Mouse (Mus musculus) telencephalon, adult 2 months (tissue): Measurements from ENCODE around the gene Srgap1.
A peak's percentile ranks its signal among the peaks of the same experiment; 100 is the strongest.

Source experiments
- DNase-seq: peaks from one replicate; pipeline ENCODE4 v3.0.0-alpha.2; 2011; ENCODE audit warnings: low read depth, low spot score

The Srgap1 gene

DNA sequence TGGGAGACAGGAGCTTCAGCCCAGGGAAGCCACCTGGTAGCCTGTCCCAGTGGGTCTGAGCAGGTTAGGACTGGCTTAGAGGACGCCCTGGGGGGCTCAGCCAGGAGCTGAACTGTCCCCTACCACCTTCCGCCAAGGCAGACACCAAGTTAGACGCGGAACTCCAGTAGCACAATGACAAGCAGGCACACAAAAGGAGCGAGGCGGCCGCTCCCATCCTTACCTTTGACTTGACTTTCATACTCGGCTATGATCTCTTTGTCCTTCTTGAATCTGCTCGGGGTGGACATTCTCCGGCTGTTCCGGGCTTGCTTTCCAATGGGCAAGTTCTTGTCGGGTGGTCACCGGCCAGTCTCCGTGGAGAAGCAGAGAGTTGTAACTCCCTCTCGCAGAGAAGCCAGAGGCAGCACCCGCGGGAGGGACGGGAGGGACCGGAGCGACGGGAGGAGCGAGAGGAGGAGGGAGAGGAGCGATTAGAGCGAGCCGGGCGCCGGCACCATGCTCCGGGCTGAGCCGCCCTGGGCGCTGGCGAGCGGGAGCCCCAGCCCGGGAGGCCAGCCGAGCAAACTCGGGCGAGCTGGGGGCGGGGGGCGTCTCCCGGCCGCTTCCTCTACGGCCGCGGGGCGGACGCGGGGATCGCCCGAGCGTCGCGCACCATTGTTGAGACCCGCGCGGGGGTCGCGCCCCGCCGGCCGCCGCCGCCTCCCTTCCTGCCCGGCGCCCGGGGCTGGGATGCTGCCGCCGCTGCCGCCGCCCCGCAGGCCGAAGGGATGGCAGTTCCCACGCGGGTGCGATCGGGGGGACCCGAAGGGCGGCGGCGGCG is at the start of gene Srgap1:
Srgap1 (minus strand) TSS at position 412 of the 823 bp plus-strand sequence.
- no peak for DNase-seq

DNA sequence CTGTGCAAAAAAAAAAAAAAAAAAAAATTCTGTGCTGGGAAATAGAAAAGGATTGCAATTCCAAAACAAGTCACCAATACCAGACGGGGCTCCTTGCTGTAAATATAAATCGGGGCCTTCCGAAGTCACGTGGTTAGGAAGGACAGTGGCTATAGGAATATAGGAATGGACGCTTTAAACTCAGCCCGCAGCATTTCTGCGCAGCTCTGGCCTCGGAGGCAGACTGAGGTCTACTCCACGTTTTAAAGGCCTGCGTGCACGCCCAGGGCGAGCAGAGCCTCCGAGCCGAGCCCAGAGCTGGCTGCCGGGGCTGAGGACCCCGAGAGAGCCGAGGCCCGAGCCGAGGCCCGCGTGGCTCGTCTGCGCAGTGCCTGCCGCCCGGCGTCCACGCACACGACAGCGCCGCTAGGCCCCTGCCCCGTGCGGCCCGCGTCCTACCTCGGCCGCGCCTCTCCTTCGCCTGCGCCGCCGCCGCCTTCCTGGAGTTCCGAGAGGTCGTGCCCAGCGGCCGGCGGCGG is 49.4 kb upstream of the Srgap1 start:
- peak; percentile 32 for DNase-seq

DNA sequence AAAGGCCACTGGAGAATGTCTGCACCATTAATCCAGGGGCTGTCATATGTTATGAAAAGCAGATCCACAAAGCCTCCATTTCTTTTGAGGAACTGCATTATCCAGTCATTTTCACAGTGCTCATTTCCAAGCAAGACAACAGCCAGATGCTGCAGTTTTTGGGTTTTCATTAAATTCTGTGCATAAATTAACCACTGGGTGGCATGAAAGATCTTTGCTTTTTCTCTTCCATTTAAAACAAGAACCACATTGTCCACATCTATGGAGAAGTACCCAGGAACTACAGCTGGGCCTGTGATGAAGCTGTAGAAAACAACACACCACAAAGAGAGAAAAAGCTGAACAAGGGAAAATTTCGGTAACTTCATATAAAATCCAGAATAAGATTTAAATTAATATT is 43.4 kb upstream of the Srgap1 start:
- DNase-seq, result no peak

DNA sequence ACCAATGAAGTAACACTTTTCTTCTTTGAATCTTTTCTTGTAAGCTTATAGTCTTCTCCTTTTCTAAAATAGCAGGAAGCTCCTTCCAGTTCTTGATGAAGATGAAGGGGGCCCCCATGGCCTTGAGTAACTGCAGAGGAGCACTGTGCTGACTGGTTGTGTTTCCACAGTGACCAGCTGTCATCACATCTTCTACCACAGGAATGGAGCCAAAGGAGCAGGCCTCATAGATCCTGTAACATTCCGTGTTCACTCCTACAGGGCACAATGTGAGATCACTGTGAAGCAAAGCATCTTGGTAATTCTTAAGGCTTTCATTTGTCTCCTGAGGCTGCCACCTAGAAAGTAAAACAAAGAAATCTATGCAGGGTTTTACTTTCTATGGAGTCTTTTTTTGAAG is 34.2 kb upstream of the Srgap1 start:
- DNase-seq, result no peak

DNA sequence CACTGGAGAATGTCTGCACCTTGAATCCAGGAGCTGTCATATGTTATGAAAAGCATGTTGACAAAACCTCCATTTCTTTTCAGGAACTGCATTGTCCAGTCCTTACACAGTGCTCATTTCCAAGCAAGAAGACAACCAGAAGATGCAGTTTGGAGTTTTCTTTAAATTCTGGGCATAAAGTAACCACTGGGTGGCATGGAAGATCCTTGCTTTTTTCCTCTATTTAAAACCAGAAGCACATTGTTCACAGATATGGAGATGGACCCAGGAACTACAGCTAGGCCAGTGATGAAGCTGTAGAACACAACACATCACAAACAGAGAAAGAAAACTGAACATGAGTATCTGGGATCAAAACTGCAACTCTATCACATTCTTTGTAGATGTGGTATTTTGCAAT is 22.0 kb upstream of the Srgap1 start:
- DNase-seq, result no peak

DNA sequence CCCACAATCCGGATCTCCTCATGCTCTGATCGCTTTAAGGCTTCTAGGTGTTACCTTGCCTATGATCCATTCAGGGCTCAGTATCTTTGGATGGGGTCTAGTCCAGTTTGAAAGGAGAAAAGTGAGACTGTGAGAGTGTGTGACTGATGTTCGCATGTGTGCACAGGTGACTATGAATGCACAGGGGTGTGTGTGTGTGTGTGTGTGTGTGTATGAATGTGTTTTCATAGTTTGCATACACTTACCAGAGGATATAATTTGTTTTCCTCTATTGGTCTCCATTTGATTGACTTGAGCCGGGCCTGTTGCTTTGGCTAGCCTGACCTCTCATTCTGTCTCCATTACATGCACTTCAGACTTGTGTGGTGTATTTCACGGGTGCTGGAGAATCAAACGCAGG is 8.7 kb upstream of the Srgap1 start:
- DNase-seq, result no peak

DNA sequence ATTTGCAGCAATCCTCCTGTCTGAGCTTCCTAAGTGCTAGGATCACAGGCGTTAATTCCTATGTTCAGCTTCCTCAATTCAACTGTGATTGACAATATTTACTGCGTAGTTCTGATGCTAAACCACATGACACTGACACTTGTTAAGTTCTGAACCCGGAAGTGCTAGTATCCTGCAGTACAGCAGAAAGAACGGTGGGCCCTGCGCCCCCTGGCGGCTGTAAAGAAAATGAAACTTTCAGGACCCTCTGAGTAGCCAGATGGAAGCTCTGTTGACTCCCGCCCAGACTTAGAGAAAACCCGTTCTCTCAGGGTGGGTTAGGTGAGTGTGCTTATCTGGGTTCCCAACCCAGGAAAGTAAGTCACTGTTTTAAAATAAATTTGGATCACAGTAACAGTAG is 7.4 kb upstream of the Srgap1 start:
- no peak for DNase-seq

DNA sequence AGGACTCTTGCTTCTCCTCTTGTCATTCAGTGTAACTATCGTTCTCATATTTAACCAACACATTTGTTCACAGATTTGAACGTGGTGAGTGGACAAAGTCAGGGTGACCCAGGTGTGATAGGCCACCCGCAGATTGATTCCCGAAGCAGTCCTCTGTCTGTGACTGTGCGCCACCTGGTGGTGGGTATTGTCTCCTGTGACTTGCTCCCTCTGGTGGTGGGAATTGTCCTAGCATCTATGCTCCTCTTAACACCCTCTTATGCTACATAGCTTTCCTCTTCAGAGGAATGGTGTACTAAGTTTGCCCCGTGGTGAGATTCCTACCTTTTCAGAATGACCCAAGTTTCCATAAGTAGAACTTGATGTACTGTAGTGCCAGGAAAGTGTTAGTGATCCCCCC is 4.7 kb upstream of the Srgap1 start:
- peak; percentile 58 for DNase-seq

DNA sequence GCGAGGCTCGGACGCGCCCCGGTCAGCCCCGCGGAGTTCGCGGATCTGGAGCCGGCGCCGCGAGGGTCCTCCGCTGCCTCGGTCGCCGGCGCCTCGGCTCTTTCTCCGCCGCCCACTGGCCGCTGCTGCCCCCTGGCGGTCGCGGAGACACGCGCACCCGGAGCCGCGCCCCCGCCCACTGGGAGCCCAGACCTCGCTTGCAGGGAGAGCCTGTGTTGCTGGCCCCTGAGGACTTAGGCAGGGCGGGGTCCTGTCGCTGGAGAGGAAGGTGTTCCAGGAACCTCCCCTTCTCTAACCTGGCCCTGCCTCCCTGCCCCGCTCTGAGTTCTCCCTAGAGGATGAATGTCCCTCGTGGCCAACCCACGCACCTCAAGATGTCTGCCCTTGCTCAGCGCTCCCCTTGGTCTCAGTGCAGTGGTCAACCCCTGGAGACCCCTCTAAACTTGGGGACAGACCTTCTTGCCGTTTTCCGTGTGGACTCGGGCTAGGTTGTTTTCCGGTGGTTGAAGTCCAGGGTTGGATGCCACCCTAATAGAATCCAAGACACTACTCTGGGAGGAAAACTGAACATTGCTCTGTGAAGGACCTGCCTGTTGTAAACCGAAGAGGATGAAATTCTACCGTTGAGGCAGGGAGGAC is 731 bp upstream of the Srgap1 start:
- no peak for DNase-seq

DNA sequence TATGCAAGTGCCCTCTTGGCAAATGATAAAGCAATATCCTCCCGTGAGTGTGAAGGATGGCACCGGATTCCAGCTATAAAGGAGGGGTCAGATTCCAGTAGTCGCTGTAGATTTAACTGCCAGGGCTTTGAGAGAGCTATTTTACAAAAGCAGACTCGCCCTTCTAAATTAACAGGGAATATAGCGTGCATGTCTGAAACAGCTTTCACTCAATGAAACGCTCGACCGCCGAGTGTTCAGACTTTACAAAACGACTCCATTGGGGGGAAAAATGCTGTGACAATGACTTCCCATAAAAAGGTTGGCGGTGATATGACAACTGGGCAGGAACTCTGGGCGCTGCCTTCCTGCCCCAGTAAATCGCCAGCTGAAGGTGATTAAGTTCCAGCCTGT is 608 bp downstream of the Srgap1 start:
- no peak for DNase-seq

DNA sequence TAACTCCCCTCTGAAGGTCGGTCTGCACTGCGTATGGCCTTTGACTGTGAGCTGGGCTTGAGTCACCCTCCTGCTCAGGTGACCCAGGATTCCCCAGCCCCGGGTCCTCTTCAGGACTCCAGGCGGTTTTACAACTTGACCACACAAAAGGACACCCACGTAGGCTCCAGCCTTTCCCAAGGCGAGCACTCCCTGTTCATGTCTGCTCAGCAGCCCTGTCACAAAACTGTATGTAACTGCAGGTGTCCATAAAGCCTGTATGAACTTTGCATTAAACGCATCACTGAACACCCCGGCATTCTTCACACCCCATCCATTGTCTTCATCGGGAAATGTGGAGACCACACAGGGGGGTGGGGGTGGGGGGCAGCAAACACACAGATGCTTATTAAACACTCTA is 1.2 kb downstream of the Srgap1 start:
- DNase-seq, result no peak

DNA sequence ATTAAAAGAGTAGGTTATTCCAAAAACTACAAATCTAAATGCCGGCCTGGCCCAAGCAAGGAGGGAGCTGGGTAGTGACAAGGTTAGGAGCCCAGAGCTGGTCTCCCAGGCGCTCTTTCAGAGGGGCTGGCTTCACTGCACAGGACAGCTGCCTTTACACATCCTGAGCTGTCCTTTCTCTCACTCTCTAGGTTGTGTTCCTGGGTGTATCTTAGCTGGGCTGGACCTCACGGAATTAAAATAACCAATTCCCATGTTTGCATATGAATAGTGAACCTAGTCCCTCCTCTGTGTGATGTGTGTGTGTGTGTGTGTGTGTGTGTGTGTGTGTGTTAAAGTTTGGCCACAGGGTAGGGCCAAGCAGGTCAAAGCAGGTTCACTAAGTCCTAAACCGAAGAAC is 2.2 kb downstream of the Srgap1 start:
- DNase-seq, result no peak

DNA sequence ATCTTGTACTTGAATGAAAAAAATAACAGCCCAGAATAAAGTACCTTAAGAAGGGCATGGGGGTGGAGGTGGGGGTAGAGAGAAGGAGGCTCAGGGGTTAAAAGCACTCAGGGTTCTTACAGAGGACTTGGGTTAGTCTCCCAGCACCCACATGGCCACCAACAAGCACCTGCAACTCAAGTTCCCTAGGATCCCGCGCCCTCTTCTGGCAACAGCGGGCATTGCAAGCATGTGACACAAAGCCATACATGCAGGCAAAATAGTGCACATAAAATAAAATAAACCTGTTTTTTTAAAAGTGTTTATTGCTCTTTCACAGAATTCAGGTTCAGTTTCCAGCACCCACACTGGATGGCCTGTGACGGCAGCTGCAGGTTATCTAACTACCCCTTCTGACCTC is 6.7 kb downstream of the Srgap1 start:
- no peak for DNase-seq

DNA sequence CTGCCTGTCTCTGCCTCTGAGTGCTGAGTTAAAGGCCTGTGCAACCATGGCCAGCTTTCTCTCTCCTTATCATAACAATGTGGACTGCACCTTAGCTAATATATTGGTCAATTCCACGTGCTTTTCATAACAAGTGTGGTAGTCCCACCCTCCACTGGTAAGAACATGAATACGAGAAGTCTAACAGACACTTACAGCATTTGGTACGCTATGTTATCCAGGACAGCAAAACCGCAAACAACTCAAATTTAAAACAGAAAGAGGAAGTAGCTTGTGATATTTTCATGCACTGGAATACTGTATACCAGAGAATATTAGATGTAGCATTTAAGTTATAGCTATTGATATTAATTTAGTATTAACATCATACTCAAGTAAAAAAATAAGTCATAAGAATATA is 7.5 kb downstream of the Srgap1 start:
- no peak for DNase-seq

DNA sequence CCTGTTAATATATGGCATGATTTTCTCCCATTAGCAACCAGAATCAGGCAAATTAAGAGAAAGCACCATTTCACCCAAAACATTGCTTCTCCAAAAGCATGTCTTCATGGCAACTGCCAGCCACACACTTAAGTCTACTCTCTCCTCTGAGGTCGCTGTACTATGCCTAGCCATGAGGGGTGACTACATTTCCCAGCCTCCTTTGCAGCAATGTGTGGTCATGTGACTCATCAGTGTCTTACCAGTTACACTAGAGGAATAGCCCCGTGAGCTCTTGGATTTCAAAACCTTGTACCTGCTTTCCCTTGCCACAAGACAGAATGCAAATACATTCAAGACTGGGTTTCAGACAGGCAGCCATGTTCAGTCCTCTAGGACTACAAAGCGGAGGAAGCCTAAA is 8.6 kb downstream of the Srgap1 start:
- no peak for DNase-seq

DNA sequence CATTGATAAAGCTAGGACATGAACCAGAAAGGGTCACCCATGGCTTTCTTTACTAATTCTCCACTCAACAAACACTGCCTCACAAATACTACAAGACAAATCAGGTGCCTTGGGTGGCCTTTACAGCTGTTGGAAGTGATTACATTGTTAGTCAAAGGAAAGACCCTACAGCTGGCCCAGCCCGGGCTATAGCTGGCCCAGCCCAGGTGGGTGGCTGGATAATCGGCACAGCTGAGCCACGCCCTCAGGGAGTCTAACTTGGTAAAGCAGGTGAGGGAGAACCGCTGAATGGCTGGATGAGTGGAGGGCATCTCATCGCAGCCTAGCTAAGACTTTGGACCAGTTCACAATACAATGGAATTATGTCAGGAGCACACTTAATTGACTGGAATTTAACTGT is 13.8 kb downstream of the Srgap1 start:
- DNase-seq, result no peak

DNA sequence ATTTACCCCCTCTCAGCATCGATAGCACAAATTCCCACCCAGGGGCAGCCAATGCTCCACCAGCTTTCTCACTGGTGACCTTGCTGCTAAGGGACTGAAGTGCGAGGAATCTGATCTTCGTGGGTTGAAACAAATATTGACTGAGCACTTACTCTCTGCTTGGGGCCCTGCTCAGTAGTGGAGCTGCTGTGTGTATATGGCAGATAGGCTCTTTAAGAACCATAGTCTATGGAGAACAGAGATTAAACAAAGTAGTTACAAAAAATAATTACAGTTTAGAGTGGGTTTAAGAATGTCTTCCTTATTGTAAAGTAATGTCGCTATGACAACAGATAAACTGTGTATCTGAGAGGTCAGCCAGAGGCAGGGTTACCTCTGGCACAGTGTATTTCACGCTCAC is 16.7 kb downstream of the Srgap1 start:
- no peak for DNase-seq

DNA sequence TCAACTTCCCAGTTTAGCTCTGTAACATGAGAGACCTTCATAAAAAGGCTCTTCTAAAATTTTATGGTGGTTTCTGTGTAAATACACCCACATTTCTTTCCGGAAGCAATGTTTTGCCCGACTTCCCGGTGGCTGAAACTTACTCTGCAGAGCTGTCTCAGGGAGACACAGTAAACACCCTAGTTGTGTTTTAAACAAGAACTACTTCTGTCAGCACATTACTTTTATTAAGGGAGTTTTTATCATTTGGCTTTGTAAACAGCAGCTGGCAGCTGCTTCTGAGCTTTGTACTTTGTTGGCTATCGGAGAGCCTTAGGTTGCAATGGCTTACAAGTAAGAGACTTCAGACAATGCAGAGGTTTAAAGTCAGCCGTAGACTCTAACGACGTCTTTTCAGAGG is 17.4 kb downstream of the Srgap1 start:
- DNase-seq, result no peak

DNA sequence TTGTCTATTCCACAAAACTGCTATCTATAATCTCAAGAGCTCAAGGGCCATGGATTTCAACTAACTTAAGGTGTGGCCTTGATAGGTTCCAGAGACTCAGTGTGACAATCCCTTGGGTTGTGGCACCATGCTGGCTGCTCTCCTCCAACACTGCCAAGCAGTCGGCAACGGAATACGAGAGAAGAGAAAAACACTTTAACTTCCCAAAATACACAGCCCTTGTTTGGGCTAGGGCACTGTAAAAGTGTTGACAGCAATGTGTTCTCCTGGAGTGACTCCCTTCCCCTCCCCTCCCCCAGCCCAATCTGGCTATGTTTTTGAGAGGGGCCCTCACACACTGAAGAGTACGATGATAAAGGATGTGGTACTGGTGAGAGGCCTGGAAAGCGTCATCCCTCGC is 21.9 kb downstream of the Srgap1 start:
- DNase-seq, result no peak

DNA sequence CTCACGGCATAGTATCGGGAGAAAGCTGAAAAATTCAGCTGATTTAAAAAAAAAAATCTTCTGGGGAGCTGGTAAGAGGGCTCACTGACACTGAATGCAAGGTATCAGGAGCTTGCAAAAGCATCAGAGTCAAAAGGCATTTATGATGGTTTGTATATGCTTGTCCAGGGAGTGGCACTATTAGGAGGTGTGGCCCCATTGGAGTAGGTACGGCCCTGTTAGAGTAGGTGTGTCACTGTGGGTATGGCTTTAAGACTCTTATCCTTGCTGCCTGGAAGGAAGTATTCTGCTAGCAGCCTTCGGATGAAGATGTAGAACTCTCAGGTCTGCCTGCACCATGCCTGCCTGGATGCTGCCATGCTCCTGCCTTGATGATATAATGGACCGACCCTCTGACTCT is 26.2 kb downstream of the Srgap1 start:
- no peak for DNase-seq

DNA sequence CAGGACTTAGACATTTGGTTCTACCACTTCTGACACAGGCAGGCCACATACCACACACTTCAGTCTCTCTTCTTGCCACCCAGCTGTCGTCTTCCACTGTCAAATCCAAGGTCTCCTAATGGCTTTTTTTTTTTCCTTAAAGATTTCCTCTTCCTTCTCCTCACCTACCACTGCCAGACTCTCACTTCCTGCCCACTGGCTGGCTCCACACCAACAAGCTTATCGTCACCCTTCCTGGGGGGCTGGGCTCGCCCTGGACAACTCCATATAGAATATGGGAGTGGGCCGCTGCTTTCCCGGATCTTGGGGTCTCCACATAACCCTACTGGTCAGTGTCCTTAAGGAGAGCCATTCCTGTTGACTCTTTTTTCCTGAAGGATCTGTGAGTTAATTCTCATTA is 26.9 kb downstream of the Srgap1 start:
- no peak for DNase-seq

DNA sequence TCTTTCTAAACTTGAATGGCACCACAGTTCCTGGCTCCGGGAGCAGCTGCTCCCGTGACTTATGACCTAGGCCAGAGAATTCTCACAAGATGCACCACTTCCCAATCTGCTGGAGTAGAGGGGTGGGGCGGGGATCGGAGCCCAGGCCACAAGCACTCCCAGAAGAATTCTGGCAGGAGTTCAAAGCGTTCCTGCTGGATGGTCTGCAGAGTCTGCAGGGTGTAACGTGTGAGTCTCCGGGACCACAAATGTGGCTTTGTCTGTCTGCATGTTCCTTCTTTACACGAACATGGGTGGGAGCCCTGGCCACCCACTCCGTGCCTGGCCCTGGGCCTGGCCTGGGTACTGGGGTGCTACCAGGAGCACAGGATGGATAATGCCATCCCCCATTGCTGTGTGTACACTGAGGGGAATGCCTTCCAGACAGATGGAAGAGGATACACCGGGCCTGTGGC is 28.5 kb downstream of the Srgap1 start:
- DNase-seq, result no peak

DNA sequence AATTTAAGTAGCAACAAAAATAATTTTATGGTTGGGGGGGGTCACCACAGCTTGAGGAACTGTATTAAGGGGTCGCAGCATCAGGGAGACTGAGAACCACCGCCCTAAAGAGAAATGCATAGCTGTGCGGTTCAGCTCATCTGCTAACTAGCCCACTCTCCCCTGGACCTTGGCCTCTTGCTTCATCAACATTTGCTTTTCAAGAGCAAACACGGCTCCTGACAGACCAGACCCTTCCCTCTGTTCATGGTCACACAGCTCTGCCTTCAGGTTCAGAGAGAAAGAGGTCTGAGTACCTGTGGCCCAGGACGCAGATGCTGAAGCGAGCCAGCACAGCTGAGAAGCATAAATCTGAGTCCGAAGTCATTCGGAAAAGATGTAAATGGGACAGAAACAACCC is 29.4 kb downstream of the Srgap1 start:
- DNase-seq, result no peak
